Mouse (Mus musculus) stomach, embryonic 14.5 days (tissue): ENCODE results near the gene Zfhx3. TPM values are rescaled to one million over a fixed set of nuclear protein-coding genes. Genes with fewer than 3 reads are reported as not detected.

Experiments used
- ATAC-seq: fragments of 200-750 bp; cut with Nextera tagmentation; 2 replicates; pipeline ENCODE4 v1.8.0; 2017; ENCODE audit warnings: low read depth, moderate TSS enrichment; ENCODE audit not compliant: insufficient number of reproducible peaks, insufficient read depth, low FRiP score
- H3K27ac ChIP-seq: fragments of 300-500 bp; sonication (generic); 2 replicates; pipeline ENCODE4 v1.5.1; 2014; ENCODE audit warnings: mild to moderate bottlenecking, low read length, moderate library complexity, mixed read lengths
- H3K27me3 ChIP-seq: fragments of 300-500 bp; sonication (generic); 2 replicates; pipeline ENCODE4 v1.6.1; 2014; ENCODE audit warnings: low read length, control low read depth, mixed read lengths; ENCODE audit not compliant: control insufficient read depth, insufficient read depth
- H3K36me3 ChIP-seq: fragments of 300-500 bp; sonication (generic); 2 replicates; pipeline ENCODE4 v1.6.1; 2014; ENCODE audit warnings: mild to moderate bottlenecking, control low read depth, low read length, moderate library complexity, mixed read lengths; ENCODE audit not compliant: control insufficient read depth, insufficient read depth
- H3K4me1 ChIP-seq: fragments of 300-500 bp; sonication (generic); 2 replicates; pipeline ENCODE4 v1.6.1; 2014; ENCODE audit warnings: low read length, control low read depth, mixed read lengths; ENCODE audit not compliant: control insufficient read depth, insufficient read depth
- H3K4me2 ChIP-seq: fragments of 300-500 bp; sonication (generic); replicated peaks from 2 replicates; pipeline ENCODE4 v1.6.1; 2014; ENCODE audit warnings: low read depth, low read length, control low read depth
- H3K4me3 ChIP-seq: fragments of 300-500 bp; sonication (generic); 2 replicates; pipeline ENCODE4 v1.5.1; 2014; ENCODE audit warnings: low read depth, low read length, control low read depth
- H3K9ac ChIP-seq: fragments of 300-500 bp; sonication (generic); replicated peaks from 2 replicates; pipeline ENCODE4 v1.6.1; 2014; ENCODE audit warnings: low read depth, mild to moderate bottlenecking, control low read depth, low read length, moderate library complexity, mixed read lengths
- H3K9me3 ChIP-seq: fragments of 300-500 bp; sonication (generic); 2 replicates; pipeline ENCODE4 v1.6.1; 2016; ENCODE audit warnings: low read depth, low read length, control low read depth; ENCODE audit not compliant: control insufficient read depth
- WGBS: fragments of 180-500 bp; shearing (Covaris S2); extraction: QIAGEN DNeasy Blood & Tissue Kit; methylation state at CpG from one replicate; pipeline ENCODE4 v1.1.7; 2014; 5-methylcytosine and 5-hydroxymethylcytosine counted together
- polyA plus RNA-seq: library from polyadenylated mRNA; unstranded; fragments of >200 nt; fragmentation: Nextera tagmentation; extraction: Ambion mirVana; gene quantifications from 2 replicates; pipeline ENCODE4 v1.2.1, GENCODE M21; 2014

The Zfhx3 gene
- polyA plus RNA-seq, 1 experiment from 2014 or later: 25.4 TPM

DNA sequence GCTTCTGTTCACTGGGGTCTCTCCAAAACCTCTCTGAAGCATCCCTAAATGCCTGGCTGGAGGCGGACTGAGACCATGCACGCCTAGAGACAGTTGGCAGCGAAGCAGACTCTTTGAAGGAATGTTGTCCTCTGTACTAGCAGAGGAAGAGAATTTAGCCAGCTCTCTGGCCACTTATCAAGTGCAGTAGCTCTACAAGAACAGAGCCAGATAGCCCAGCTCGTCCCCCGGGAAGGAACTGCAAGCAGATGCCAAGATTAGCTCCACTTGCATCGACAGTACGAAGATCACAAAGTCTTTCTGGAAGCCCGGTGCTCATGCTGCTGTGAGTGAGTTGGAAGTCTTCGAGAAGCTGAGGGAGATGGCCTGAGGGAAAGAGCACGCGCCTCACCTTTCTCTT, 983.7 kb downstream of the Zfhx3 start:
- 86% methylated on average over 11 of the region's 11 CpGs for WGBS
- H3K4me1 ChIP-seq: peaks cover 3% of the 10 kb centered on the region; the same call in 1 of the 2 replicates
- H3K4me2 ChIP-seq: no peak overlapping the region
- no peaks in the 10 kb centered on the region for H3K27me3 ChIP-seq
- H3K27ac ChIP-seq: no peak overlapping the region
- ATAC-seq: no peak
- H3K9me3 ChIP-seq: no peaks in the 10 kb centered on the region
- no peak overlapping the region for H3K4me3 ChIP-seq
- no peak overlapping the region for H3K9ac ChIP-seq
- no peaks in the 10 kb centered on the region for H3K36me3 ChIP-seq

DNA sequence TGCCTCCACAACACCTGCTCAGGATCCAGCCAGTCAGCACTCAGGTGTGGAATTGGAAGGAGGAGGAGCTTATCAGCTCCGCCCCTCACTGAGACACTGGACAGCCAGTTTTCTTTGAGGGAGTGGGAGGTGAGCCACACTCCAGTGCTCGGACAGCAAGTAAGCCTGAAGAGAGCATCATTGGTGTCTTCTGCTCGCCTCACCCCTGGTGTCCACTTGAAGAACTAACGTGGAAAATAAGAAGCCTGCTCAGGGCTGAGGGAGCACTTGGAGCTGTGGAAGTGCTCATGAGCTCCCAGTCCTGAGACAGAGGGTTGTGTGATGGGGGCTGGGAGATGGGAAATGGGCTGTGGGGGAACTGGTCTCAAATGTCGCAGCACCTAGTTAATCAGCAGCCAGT, 988.2 kb downstream of the Zfhx3 start:
- Histone ChIP-seq H3K27me3 (no peaks in the 10 kb centered on the region), H3K27ac (no peak overlapping the region), H3K9ac (no peak overlapping the region), H3K36me3 (peaks cover 10% of the 10 kb centered on the region), H3K4me1 (peaks cover 10% of the 10 kb centered on the region; the same call in 1 of the 2 replicates), H3K4me2 (no peak overlapping the region), H3K4me3 (no peak overlapping the region), H3K9me3 (no peaks in the 10 kb centered on the region)
- WGBS: 54% methylated on average over 5 of the region's 5 CpGs
- ATAC-seq: 0 out of 2 replicates have a peak, but pooled peaks have one; percentile 11

DNA sequence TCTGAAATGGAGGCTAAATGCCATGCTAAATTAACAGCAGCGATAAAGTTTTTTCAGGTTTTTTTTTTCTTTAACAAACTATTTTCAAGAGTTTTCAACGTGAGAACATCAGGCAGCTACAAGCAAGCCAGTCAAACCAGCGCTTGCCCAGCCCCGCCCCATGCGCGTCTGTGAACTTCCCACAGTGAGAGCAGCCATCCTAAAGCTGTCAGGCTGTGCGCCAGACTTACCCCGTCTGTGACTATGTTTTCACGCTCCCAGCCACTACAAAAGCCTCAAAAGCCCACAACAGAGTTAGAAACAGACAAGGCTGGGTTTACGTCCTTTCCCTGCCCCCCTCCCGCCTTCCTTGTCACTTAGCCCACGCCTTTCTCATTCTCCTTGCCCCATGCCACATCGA, 989.4 kb downstream of the Zfhx3 start:
- Histone ChIP-seq H3K27ac (no peak overlapping the region; the same call in 1 of the 2 replicates), H3K9me3 (no peaks in the 10 kb centered on the region)
- 45% methylated on average over 13 of the region's 13 CpGs for WGBS

DNA sequence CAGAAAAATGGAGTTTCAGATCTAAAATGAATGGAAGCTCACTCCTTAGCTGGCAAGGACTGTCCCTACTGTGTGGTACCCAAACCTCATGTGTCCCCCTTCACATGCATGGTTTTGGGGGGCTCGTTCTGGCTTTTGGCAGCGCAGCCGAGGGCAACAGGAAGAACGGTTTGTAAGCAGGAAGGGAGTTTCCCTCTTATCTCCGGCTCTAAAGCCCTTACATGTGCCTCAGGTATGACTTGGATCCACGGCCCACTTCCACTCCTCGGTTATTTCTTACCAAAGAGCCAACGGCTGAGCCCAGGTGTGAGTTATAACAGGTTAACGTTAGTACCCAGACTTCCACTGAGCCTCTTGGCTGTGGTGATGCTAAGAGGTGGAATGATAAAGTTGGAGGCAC, 990.3 kb downstream of the Zfhx3 start:
- no peak for ATAC-seq
- no peaks in the 10 kb centered on the region for H3K27me3 ChIP-seq
- H3K4me3 ChIP-seq: no peak overlapping the region
- no peak overlapping the region for H3K9ac ChIP-seq
- no peak overlapping the region for H3K27ac ChIP-seq
- H3K4me2 ChIP-seq: no peak overlapping the region
- no peaks in the 10 kb centered on the region for H3K9me3 ChIP-seq
- peaks cover 10% of the 10 kb centered on the region; the same call in 1 of the 2 replicates for H3K4me1 ChIP-seq
- peaks cover 10% of the 10 kb centered on the region for H3K36me3 ChIP-seq
- 89% methylated on average over 9 of the region's 9 CpGs for WGBS

More for the DNA sequence above, 989.4 kb downstream of the Zfhx3 start:
- Histone ChIP-seq H3K4me1 (peaks cover 10% of the 10 kb centered on the region; the same call in 1 of the 2 replicates), H3K9ac (no peak overlapping the region), H3K27me3 (no peaks in the 10 kb centered on the region), H3K4me3 (no peak overlapping the region), H3K36me3 (peaks cover 10% of the 10 kb centered on the region), H3K4me2 (peak overlapping the region; percentile 16; the same call in 1 of the 2 replicates)
- no peak for ATAC-seq

DNA sequence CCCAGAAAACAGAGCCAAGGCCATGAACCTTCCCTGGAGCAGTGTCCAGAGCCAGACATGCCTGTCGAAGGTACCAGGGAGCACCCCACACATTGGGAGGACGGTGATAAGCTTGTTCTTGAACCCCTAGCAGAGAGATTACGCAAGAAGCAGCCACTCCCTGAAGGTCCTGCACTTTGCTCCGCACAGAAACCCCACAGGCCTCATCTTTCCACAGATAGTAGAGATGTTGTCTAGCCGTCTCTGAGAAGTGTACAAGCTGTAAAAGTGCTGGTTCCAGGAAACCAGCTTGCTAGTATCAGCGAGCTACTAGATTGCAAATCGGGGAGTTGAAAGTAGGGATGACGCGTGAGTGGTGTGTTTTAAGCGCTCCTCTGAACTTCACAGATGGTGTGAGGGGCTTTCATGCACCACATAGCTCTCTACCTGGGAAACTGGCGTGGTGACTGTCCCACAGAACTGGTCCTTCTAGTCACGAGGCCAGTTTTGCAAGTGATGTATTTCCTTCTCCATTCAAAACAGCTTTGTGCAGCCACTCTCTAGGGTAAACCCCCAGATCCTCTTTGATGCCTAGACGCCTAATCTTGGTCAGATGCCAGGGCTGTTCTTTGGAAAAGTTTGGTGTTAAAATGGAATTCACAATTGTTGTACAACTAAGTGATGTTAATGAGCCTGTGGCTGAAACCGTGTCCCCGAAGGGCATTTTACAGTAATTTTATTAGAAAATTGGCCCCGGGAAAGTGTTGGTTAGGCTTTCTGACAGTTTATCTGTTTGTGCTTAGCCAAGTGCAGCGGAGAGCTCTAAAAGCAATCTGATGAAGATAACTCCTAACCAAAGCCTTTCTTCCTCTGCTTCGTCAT, 993.6 kb downstream of the Zfhx3 start:
- peaks cover 16% of the 10 kb centered on the region for H3K36me3 ChIP-seq
- H3K4me1 ChIP-seq: peaks cover 6% of the 10 kb centered on the region; the same call in 1 of the 2 replicates
- 77% methylated on average over 18 of the region's 18 CpGs for WGBS
- no peak overlapping the region for H3K4me2 ChIP-seq
- no peak for ATAC-seq
- no peak overlapping the region for H3K4me3 ChIP-seq
- no peak overlapping the region for H3K9ac ChIP-seq
- H3K27ac ChIP-seq: no peak overlapping the region
- no peaks in the 10 kb centered on the region for H3K9me3 ChIP-seq
- H3K27me3 ChIP-seq: no peaks in the 10 kb centered on the region

DNA sequence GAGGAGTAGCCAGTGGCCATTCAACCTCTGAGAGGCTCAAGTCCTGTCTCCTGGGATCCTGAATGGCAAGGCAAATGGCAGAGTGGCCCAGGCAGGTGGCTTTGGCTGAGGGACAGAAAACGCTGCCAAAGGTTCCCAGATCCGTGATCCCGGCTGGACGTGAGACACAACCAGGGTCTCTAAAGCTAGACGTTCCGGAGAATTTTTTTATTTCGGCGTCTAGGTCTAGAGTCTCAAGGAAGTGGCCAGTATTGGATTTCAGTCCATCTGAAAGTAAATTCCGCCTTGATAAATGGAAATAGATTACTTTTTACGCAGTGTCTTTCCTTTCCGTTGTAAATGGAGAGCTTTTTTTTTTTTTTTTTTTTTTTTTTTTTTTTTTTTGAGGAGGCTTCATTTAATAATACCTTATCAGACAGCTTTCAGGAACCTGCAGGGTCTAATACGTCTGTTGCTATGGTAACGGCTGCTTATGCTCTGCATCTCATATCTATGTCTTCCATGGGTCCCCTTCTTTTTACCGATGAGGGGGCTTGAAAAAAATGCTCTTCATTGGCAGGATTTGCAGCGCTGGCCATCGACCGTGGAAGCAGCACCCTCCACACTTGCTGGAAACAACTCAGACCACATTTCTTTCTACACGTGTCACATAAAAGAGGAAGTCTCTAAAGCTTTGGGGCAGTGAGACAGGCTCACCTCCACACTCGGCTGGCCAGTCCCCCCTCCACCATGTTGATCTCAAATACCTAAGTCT, 994.4 kb downstream of the Zfhx3 start:
- Histone ChIP-seq H3K4me1 (peaks cover 3% of the 10 kb centered on the region; the same call in 1 of the 2 replicates), H3K4me3 (no peak overlapping the region), H3K27ac (no peak overlapping the region), H3K9ac (no peak overlapping the region), H3K27me3 (no peaks in the 10 kb centered on the region), H3K4me2 (no peak overlapping the region), H3K9me3 (no peaks in the 10 kb centered on the region), H3K36me3 (peaks cover 21% of the 10 kb centered on the region)
- 71% methylated on average over 19 of the region's 19 CpGs for WGBS
- ATAC-seq: no peak

DNA sequence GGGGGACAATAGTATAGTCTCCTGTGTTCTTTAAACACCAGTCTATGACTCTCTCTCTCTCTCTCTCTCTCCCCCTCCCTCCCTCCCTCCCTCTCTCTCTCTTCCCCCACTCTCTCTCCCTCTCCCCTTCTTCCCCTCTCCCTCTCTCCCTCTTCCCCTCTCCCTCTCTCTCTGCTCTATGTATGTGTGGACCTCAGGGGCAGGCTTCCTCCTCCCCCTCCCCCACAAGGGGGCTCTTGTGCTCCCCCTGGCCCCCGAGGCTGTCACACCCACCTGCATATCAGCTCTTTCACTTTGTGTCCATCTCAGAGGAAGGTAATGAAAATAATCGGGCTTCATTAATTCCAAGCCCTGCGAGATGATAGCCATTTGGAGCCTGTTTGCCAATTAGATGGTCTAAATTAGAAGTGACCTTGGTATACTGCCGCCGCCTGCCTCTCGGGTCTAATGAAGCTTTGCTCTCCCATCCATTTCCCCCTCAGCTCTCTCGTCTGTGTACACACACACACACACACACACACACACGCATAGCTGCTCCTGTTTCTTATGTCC, 995.5 kb downstream of the Zfhx3 start:
- no peak overlapping the region for H3K9ac ChIP-seq
- 79% methylated on average over 8 of the region's 8 CpGs for WGBS

DNA sequence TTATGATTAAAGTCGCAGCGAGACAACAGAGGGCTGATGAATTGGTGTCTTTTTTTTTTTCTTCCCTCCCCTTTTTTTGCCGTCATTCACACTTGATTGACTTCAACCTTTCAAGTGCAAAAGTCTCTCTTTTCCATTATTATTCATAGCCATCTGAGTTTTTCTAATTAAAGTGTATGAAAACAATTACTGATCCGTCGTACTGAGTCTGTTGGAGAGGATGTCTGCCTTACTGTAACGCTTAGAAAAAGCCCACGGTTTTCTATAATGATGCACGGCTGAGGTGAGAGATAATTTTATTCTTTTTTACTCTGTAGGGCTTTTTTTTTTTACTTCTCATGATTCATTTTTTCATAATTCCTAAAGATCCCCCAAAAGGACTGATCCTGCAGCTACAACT, 1000.2 kb downstream of the Zfhx3 start:
- WGBS: 86% methylated on average over 8 of the region's 8 CpGs
- peaks cover 41% of the 10 kb centered on the region for H3K36me3 ChIP-seq

More for the DNA sequence above, 995.5 kb downstream of the Zfhx3 start:
- no peaks in the 10 kb centered on the region for H3K27me3 ChIP-seq
- ATAC-seq: no peak
- H3K4me3 ChIP-seq: no peak overlapping the region
- H3K9me3 ChIP-seq: no peaks in the 10 kb centered on the region
- no peak overlapping the region for H3K27ac ChIP-seq
- peaks cover 22% of the 10 kb centered on the region for H3K36me3 ChIP-seq
- no peaks in the 10 kb centered on the region for H3K4me1 ChIP-seq
- H3K4me2 ChIP-seq: no peak overlapping the region

More for the DNA sequence above, 1000.2 kb downstream of the Zfhx3 start:
- no peak overlapping the region for H3K27ac ChIP-seq
- H3K4me3 ChIP-seq: no peak overlapping the region
- H3K9ac ChIP-seq: no peak overlapping the region
- no peak overlapping the region for H3K4me2 ChIP-seq
- no peaks in the 10 kb centered on the region for H3K4me1 ChIP-seq
- H3K27me3 ChIP-seq: no peaks in the 10 kb centered on the region
- H3K9me3 ChIP-seq: peaks cover 3% of the 10 kb centered on the region; the same call in 1 of the 2 replicates
- ATAC-seq: no peak
